Mouse (Mus musculus): ENCODE results near the gene Chst14. TPM values are rescaled to one million over a fixed set of nuclear protein-coding genes. Genes with fewer than 3 reads are reported as not detected.

The Chst14 gene
- total RNA-seq, 4 experiments from 2014 or later = 2.6 to 4.1 (median 3.3) TPM

- DNase-seq (ENCODE audit: low spot score in 2 of 2) = no peak
Observed at GRCm38 (mm10) chr2:118963007-118963675, 36.8 kb downstream of the Chst14 start.

GRCm38 (mm10) chr2:118963676-118964012 lies 37.3 kb downstream of the Chst14 start:
- DNase-seq (ENCODE audit: low spot score in 2 of 2) = no peak

- DNase-seq (ENCODE audit: low spot score in 2 of 2) = no peak
Observed at GRCm38 (mm10) chr2:118969585-118970147, 43.4 kb downstream of the Chst14 start.

GRCm38 (mm10) chr2:118972048-118972447 lies 45.8 kb downstream of the Chst14 start:
- no peak for DNase-seq (ENCODE audit: low spot score in 2 of 2)

GRCm38 (mm10) chr2:118972687-118973376 lies 46.5 kb downstream of the Chst14 start:
- DNase-seq (ENCODE audit: low spot score in 2 of 2) = peak; percentile 58 to 76

GRCm38 (mm10) chr2:118975855-118976254 lies 49.6 kb downstream of the Chst14 start:
- DNase-seq (ENCODE audit: low spot score in 2 of 2) = no peak

GRCm38 (mm10) chr2:118976282-118976929 lies 50.1 kb downstream of the Chst14 start:
- peak; percentile 60 to 77 for DNase-seq (ENCODE audit: low spot score in 2 of 2)

GRCm38 (mm10) chr2:118976941-118977340 lies 50.6 kb downstream of the Chst14 start:
- no peak for DNase-seq (ENCODE audit: low spot score in 2 of 2)

- DNase-seq (ENCODE audit: low spot score in 2 of 2) = no peak
Observed at GRCm38 (mm10) chr2:118978064-118978463, 51.8 kb downstream of the Chst14 start.

Other genes with a start within 250 kb of the Chst14 start
- 10 to 100 TPM; 36.4 to 40.9 (median 38.5) TPM for gene Ankrd63, start 222.5 kb upstream of the Chst14 start, total RNA-seq (2022)
- gene Plcb2, start 198.1 kb upstream of the Chst14 start, total RNA-seq (2022) = 1 to 10 TPM; 2.9 to 5.7 (median 4.3) TPM
- gene Inafm2, start 180.7 kb upstream of the Chst14 start, total RNA-seq (2022) = 10 to 100 TPM; 45.3 to 49.6 (median 47.4) TPM
- gene Ccdc9b, start 163.8 kb upstream of the Chst14 start, total RNA-seq (2022) = 1 to 10 TPM; 4.2 to 6.3 (median 5.7) TPM
- gene Phgr1, start 153.7 kb upstream of the Chst14 start, total RNA-seq (2022) = not detected
- 100 to 1,000 TPM; 179 to 192 (median 185) TPM for gene Disp2, start 146.8 kb upstream of the Chst14 start, total RNA-seq (2022)
- 1 to 10 TPM in 3 of 4 experiments, under 1 TPM in 1; 0.97 to 1.9 (median 1.5) TPM for gene Knstrn, start 112.5 kb upstream of the Chst14 start, total RNA-seq (2022)
- gene Ivd, start 64.5 kb upstream of the Chst14 start, total RNA-seq (2022) = 10 to 100 TPM; 72.7 to 88.6 (median 75.3) TPM
- gene Bahd1, start 26.1 kb upstream of the Chst14 start, total RNA-seq (2022) = 10 to 100 TPM; 41.8 to 49.3 (median 42.6) TPM
- 10 to 100 TPM; 43.1 to 49.6 (median 46.5) TPM for gene Ccdc32, start 102.9 kb downstream of the Chst14 start, total RNA-seq (2022)
- 1 to 10 TPM; 6.6 to 9.1 (median 8.0) TPM for gene Rpusd2, start 108.3 kb downstream of the Chst14 start, total RNA-seq (2022)
- gene Knl1, start 120.6 kb downstream of the Chst14 start, total RNA-seq (2022) = 1 to 10 TPM in 1 of 4 experiments, under 1 TPM in 3; 0.21 to 1.0 (median 0.29) TPM
- 1 to 10 TPM in 2 of 4 experiments, under 1 TPM in 2; 0.54 to 4.2 (median 1.2) TPM for gene Rad51, start 186.3 kb downstream of the Chst14 start, total RNA-seq (2022)
- 10 to 100 TPM; 39.4 to 58.8 (median 48.2) TPM for gene Rmdn3, start 230.5 kb downstream of the Chst14 start, total RNA-seq (2022)
- not detected for gene Gchfr, start 241.3 kb downstream of the Chst14 start, total RNA-seq (2022)
- gene Gm14137, start 248.0 kb downstream of the Chst14 start, total RNA-seq (2022) = under 1 TPM in 1 of 4 experiments, not detected in 3; 0.16 TPM

Measured in left cerebral cortex, adult 8-10 months (tissue).